Mouse (Mus musculus) fat pad, adult 2 months (tissue): ENCODE measurements at regions not wholly inside any gene's neighbourhood (a gene's known extent, or its start where the extent isn't known, plus 50 kb on each side); places are given as distances from the start of the nearest gene placed in this dataset.

Experiments used
- DNase-seq: peaks from one replicate; pipeline ENCODE4 v3.0.0-alpha.2; 2011; ENCODE audit warnings: low read depth, low spot score; ENCODE audit errors: extremely low read depth

- DNase-seq, result no peak
Observed at GRCm38 (mm10) chr10:9490416-9490815, 184.6 kb downstream of the Samd5 start.

GRCm38 (mm10) chr10:9462361-9462760 lies 212.6 kb downstream of the Samd5 start:
- peak; percentile 2 for DNase-seq

DNA sequence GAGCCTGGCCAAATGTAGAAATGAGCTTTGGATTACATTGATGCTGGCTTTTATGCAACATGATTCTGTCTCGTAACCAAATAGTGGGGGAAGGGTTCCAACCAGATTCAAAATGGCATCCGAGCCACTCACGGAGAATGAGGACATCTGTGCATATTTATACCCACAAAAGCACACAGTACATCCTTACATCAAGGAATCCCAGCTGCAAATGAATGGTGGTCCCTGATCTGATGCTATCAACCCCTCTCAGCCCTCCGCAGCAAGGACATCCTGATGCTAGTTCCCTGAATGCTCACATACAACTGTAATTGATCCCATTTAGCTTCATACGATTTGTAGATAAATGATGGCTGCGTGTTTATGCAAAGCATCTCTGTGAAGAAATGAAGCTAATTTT lies 215.9 kb downstream of the Samd5 start:
- DNase-seq, result no peak

- no peak for DNase-seq
Observed at GRCm38 (mm10) chr10:9458466-9458865, 216.5 kb downstream of the Samd5 start.

GRCm38 (mm10) chr10:9457222-9457621 lies 217.8 kb downstream of the Samd5 start:
- no peak for DNase-seq

- DNase-seq, result no peak
Observed at GRCm38 (mm10) chr10:9439072-9439471, 235.9 kb downstream of the Samd5 start.

- no peak for DNase-seq
Observed at GRCm38 (mm10) chr10:9438366-9438765, 236.6 kb downstream of the Samd5 start.

GRCm38 (mm10) chr10:9429085-9429484 lies 245.9 kb downstream of the Samd5 start:
- DNase-seq, result no peak

DNA sequence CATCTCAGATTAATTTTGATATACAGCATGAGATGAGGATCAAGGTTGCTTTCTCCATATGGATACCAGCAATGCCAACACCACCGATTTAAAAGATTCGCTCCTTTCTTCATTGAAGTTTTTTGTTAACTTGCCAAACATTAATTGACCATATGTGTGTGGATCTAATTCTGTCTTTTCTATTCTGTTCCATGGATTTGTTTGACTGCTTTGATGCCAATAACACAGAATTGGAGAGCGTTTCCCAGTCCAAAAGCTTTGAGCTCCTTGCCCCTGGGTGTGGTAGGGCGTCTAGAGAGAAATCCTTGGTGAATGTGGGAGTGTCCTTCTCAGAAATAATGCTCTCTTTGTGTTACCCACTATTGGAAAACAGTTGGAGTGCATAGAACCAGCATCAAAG lies 254.3 kb downstream of the Samd5 start:
- no peak for DNase-seq

GRCm38 (mm10) chr10:9416685-9417084 lies 258.3 kb downstream of the Samd5 start:
- DNase-seq, result no peak

DNA sequence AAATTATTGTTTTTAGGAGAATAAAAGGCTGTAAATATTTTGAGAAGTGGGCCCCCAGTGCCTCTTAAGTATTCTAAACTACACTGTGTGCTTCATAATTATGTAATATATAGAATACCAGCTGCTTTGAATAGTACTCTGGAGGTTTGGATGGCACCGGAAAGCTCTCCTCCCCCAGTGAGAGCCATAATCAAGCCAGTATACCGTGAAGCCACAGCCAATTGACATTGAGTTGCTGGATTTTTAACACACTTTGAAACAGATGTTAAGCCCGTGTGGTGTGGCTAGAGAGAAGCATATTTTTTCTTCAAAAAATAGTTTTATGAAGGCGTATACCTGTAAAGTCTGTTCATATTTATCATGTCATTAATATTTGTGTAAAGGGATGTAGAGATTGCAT lies 268.9 kb downstream of the Samd5 start:
- DNase-seq, result no peak

- no peak for DNase-seq
Observed at GRCm38 (mm10) chr10:9405417-9405816, 269.6 kb downstream of the Samd5 start.

DNA sequence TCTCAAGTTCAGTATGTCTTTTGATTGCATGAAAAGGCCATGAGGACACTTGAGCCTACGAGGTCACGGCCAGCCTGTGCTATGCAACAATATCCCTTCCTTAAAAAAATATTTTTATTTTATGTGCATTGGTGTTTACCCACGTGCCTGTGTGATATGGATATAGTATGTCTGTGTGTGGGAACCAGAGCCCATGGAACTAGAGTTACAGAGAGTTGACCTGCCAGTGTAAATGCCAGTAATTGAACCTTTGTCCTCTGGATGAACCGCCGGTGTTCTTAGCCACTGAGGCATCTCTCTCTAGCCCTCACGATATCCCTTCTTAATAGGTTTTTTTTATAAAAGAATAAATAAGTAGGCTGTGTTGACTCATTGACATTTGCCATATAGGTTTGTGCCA lies 270.0 kb downstream of the Samd5 start:
- no peak for DNase-seq

GRCm38 (mm10) chr10:9400911-9401617 lies 273.9 kb downstream of the Samd5 start:
- DNase-seq, result no peak

DNA sequence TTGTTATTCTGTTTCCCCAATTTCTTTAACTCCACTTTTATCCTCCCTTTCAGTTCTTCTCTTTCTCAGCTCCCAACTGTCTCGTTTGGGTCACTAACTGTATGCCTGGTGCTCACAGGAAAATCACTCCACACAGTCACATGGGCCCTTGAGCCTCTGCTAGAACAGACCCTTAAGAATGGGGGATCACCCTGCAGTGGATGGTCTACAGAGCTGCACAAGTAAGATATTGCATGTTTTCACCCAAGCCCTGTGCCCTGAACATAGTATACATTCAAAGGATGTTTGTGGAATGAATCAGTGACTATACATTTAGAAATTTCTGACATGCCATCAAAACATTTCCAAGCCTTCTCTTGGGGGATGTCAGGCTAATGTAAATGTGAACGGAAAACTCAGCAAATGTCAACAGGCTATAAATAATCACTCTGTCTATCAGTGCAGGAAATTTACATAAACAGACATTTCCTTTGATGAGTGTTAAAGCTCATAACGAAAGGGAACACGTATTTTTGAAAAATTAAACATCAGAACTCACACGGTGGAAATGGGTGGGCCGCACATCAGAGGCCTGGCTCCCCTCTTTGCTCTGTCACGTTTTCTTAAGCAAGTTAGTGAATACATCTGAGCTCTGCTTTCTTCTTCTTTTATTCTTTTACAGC lies 297.4 kb downstream of the Samd5 start:
- no peak for DNase-seq

DNA sequence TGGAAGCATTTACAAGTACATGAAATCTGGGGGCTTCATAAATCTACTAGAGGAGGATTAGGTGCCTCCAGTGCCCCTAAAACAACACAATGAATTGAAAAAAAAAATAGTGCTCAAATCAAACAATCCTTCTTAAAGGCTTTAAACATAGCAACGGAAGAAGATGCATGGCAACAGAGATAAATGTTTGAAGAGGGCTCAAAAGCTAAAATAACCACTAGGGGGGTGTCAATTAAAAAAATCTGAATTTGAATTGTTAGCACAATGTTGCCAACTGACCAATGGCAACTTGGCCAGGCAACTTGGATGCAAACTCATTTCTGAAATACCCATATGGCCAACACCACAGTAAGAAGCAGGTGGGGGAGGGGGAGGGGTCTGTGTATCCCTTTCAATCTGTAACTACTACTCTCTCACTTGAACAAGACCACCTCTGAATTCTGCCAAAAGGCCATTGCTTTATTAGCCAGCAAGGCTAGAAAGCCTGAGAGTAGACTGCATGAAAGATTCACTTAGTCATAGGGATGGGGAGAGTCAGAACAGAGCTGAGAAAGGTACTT lies 312.6 kb downstream of the Samd5 start:
- DNase-seq, result no peak

DNA sequence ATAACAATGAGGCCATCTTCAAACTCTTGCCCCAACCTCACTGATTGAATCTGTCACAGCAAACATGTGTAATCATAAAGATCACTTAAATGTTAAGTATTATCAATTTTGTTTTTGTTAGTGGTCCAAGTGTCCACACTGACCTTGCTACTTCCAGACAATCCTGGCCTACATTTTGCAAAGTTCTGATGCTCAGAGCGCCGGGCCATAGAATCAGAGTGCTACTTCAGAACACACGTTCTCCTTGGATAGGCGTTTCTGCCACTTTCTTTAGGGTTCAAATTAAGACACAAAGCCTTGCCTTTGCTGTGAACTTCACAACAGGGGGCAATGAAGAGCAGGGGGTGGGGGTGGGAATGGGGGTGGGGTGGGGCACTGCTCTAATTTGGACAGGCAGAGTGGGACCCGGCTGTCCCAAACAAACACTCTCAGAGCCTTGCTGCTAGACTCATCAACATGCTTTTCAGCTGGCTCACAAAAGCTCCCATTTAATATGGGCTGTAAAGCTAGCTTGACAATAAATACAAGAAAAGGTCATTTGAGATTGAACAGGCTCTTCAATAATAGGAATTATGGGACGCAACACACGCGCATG lies 336.7 kb downstream of the Samd5 start:
- DNase-seq, result no peak

DNA sequence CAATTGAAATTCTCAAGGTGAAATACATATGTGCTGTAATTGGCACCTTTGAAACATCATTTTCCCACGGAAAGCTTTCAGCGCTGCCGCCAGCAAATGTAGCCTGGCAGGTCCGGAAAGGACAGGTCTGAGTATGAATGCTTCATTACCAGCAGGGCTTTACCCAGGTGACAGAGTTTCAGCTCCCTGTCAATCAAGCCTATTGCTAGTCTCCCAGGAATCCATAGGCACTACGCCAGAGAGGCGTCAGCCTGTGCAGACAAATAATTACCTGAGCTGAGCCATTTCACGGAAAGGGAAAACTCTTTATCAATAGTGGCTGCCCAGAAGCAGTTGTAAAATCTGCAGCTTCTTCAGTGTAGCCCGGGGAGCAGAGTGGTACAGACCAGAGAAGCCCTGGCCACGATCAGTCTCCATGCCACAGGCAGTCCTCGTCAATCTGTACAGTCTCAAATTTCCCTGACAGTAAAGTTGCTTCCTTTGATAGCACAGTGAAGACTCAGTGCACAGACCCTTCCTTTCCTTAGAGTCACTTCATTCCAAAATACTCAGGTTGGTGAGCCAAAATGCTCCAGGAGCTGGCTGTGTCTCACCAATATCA lies 340.7 kb downstream of the Samd5 start:
- DNase-seq, result peak; percentile 11

DNA sequence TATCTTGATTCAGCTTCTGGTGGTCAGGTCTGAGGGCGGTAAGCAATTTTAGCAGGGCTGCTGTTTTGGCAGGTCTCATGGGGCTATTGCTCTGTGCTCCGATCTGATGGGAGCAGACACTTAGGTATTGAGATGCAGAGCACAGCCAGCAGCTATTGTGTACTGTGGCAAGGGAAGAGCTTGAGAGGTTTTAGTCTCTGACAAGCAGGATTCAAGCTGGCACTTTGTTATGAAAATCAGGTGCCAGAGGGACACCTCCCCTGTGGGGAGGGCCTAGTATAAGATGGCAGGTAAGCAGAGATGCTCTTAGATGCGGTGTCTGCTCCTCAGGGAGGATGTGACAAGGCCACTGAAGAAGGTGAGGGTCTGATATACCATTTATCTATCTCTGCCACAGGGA lies 343.3 kb downstream of the Samd5 start:
- DNase-seq, result no peak

DNA sequence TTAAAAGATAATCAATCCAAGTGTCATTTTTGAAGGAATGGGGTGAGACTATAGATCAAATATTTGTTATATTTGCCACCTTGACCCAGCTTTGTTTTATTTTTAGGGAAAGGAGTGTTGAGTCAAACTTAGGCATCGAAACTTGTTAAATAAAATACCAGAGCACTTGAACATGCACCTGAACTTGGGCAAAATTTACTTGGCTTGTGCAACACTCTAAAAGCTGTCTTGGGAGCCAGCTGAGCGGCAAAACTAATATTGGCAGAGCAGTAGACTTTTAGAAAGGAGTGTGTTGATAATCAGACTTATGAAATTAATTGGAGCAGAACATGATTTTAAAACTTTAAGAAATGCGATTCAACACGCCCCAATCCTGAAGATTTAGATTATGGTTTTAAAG lies 346.7 kb downstream of the Samd5 start:
- DNase-seq, result peak; percentile 7

DNA sequence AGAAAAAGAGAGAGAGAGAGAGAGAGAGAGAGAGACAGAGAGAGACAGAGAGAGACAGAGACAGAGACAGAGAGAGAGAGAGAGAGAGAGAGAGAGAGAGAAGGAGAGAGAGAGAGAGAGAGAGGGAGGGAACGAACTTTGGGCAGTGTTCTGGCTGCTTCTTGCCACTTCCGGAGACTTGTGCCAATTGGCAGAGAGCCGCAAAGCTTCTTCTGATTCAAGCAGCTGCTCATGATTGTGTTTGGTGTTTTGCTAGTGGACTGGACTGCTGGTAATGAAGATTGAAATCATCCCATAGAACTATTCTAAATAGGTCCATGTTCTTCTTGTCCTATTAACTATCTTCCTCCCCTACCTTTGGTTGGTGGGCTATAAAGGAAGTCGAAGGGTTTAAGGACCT lies 347.1 kb downstream of the Samd5 start:
- peak; percentile 13 for DNase-seq

DNA sequence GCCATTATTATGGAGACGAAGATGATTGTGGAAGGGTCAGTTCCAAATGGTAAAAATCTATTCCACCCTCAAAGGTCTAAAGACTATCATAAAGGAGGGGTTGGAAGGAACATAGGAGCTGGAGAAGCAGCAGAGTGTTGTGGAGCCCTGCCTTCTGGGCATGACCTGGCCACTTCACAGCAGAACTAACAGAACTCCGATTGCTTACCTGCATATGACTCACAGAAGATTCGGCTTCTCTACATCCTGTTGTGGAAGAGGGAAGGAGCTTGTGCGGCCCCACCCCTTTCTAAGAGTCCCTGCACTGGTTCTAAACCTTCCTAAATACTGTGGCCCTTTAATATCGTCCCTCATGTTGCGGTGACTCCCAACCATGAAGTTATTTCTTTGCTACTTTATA lies 362.7 kb downstream of the Samd5 start:
- no peak for DNase-seq
